Mouse (Mus musculus): ENCODE results near the gene Tcf12. TPM values are rescaled to one million over a fixed set of nuclear protein-coding genes. Genes with fewer than 3 reads are reported as not detected.

The Tcf12 gene
- total RNA-seq, 1 experiment from 2014 or later = 33.0 TPM

- ATAC-seq (replicated peaks; ENCODE audit: insufficient number of reproducible peaks, low FRiP score, low TSS enrichment, poor library complexity, severe bottlenecking) = no peak
Observed at GRCm38 (mm10) chr9:71827371-71827770, 284.3 kb downstream of the Tcf12 start.

GRCm38 (mm10) chr9:71826040-71826525, 285.6 kb downstream of the Tcf12 start:
- no peak for ATAC-seq (replicated peaks; ENCODE audit: insufficient number of reproducible peaks, low FRiP score, low TSS enrichment, poor library complexity, severe bottlenecking)

- no peak for ATAC-seq (replicated peaks; ENCODE audit: insufficient number of reproducible peaks, low FRiP score, low TSS enrichment, poor library complexity, severe bottlenecking)
Observed at GRCm38 (mm10) chr9:71822003-71822402, 289.7 kb downstream of the Tcf12 start.

- no peak for ATAC-seq (replicated peaks; ENCODE audit: insufficient number of reproducible peaks, low FRiP score, low TSS enrichment, poor library complexity, severe bottlenecking)
Observed at GRCm38 (mm10) chr9:71818453-71818852, 293.2 kb downstream of the Tcf12 start.

GRCm38 (mm10) chr9:71816121-71816520, 295.6 kb downstream of the Tcf12 start:
- ATAC-seq (replicated peaks; ENCODE audit: insufficient number of reproducible peaks, low FRiP score, low TSS enrichment, poor library complexity, severe bottlenecking) = no peak

GRCm38 (mm10) chr9:71813565-71813964, 298.1 kb downstream of the Tcf12 start:
- ATAC-seq (replicated peaks; ENCODE audit: insufficient number of reproducible peaks, low FRiP score, low TSS enrichment, poor library complexity, severe bottlenecking) = no peak

GRCm38 (mm10) chr9:71812914-71813313, 298.8 kb downstream of the Tcf12 start:
- no peak for ATAC-seq (replicated peaks; ENCODE audit: insufficient number of reproducible peaks, low FRiP score, low TSS enrichment, poor library complexity, severe bottlenecking)

GRCm38 (mm10) chr9:71812402-71812801, 299.3 kb downstream of the Tcf12 start:
- ATAC-seq (replicated peaks; ENCODE audit: insufficient number of reproducible peaks, low FRiP score, low TSS enrichment, poor library complexity, severe bottlenecking) = no peak

- no peak for ATAC-seq (replicated peaks; ENCODE audit: insufficient number of reproducible peaks, low FRiP score, low TSS enrichment, poor library complexity, severe bottlenecking)
Observed at GRCm38 (mm10) chr9:71811404-71811803, 300.3 kb downstream of the Tcf12 start.

GRCm38 (mm10) chr9:71810723-71811122, 300.9 kb downstream of the Tcf12 start:
- ATAC-seq (replicated peaks; ENCODE audit: insufficient number of reproducible peaks, low FRiP score, low TSS enrichment, poor library complexity, severe bottlenecking) = no peak

- no peak for ATAC-seq (replicated peaks; ENCODE audit: insufficient number of reproducible peaks, low FRiP score, low TSS enrichment, poor library complexity, severe bottlenecking)
Observed at GRCm38 (mm10) chr9:71808640-71809254, 302.9 kb downstream of the Tcf12 start.

GRCm38 (mm10) chr9:71807801-71808200, 303.9 kb downstream of the Tcf12 start:
- ATAC-seq (replicated peaks; ENCODE audit: insufficient number of reproducible peaks, low FRiP score, low TSS enrichment, poor library complexity, severe bottlenecking) = no peak

GRCm38 (mm10) chr9:71806422-71806805, 305.3 kb downstream of the Tcf12 start:
- 0 out of 2 replicates have a peak, but pooled peaks have one; percentile 45 for ATAC-seq (replicated peaks; ENCODE audit: insufficient number of reproducible peaks, low FRiP score, low TSS enrichment, poor library complexity, severe bottlenecking)

- ATAC-seq (replicated peaks; ENCODE audit: insufficient number of reproducible peaks, low FRiP score, low TSS enrichment, poor library complexity, severe bottlenecking) = no peak
Observed at GRCm38 (mm10) chr9:71805646-71806421, 305.8 kb downstream of the Tcf12 start.

GRCm38 (mm10) chr9:71804116-71804515, 307.6 kb downstream of the Tcf12 start:
- no peak for ATAC-seq (replicated peaks; ENCODE audit: insufficient number of reproducible peaks, low FRiP score, low TSS enrichment, poor library complexity, severe bottlenecking)

GRCm38 (mm10) chr9:71803281-71803680, 308.4 kb downstream of the Tcf12 start:
- no peak for ATAC-seq (replicated peaks; ENCODE audit: insufficient number of reproducible peaks, low FRiP score, low TSS enrichment, poor library complexity, severe bottlenecking)

GRCm38 (mm10) chr9:71799598-71799997, 312.1 kb downstream of the Tcf12 start:
- ATAC-seq (replicated peaks; ENCODE audit: insufficient number of reproducible peaks, low FRiP score, low TSS enrichment, poor library complexity, severe bottlenecking) = no peak

- ATAC-seq (replicated peaks; ENCODE audit: insufficient number of reproducible peaks, low FRiP score, low TSS enrichment, poor library complexity, severe bottlenecking) = no peak
Observed at GRCm38 (mm10) chr9:71798176-71798575, 313.5 kb downstream of the Tcf12 start.
